Mouse (Mus musculus) kidney, embryonic 15.5 days (tissue): ENCODE results near the gene Sit1. TPM values are rescaled to one million over a fixed set of nuclear protein-coding genes. Genes with fewer than 3 reads are reported as not detected.

Experiments used
- ATAC-seq: fragments of 200-750 bp; cut with Nextera tagmentation; replicated peaks from 2 replicates; pipeline ENCODE4 v1.8.0; 2017; ENCODE audit warnings: moderate TSS enrichment; ENCODE audit not compliant: low FRiP score
- H3K27ac ChIP-seq: fragments of 300-500 bp; sonication (generic); 2 replicates; pipeline ENCODE4 v1.5.1; 2015; ENCODE audit warnings: mild to moderate bottlenecking, inconsistent platforms
- H3K27me3 ChIP-seq: fragments of 300-500 bp; sonication (generic); 2 replicates; pipeline ENCODE4 v1.6.1; 2015; ENCODE audit warnings: inconsistent platforms
- H3K36me3 ChIP-seq: fragments of 300-500 bp; sonication (generic); 2 replicates; pipeline ENCODE4 v1.6.1; 2015; ENCODE audit warnings: inconsistent platforms
- H3K4me1 ChIP-seq: fragments of 300-500 bp; sonication (generic); 2 replicates; pipeline ENCODE4 v1.6.1; 2015; ENCODE audit warnings: inconsistent platforms
- H3K4me2 ChIP-seq: fragments of 300-500 bp; sonication (generic); 2 replicates; pipeline ENCODE4 v1.6.1; 2015; ENCODE audit warnings: moderate library complexity, mild to moderate bottlenecking, inconsistent platforms
- H3K4me3 ChIP-seq: fragments of 300-500 bp; sonication (generic); replicated peaks from 2 replicates; pipeline ENCODE4 v1.5.1; 2015; ENCODE audit warnings: mild to moderate bottlenecking, inconsistent platforms
- H3K9ac ChIP-seq: fragments of 300-500 bp; sonication (generic); 2 replicates; pipeline ENCODE4 v1.6.1; 2015; ENCODE audit warnings: mild to moderate bottlenecking, inconsistent platforms
- H3K9me3 ChIP-seq: fragments of 300-500 bp; sonication (generic); replicated peaks from 2 replicates; pipeline ENCODE4 v1.6.1; 2016; ENCODE audit warnings: inconsistent platforms
- WGBS: fragments of 180-500 bp; shearing (Covaris S2); methylation state at CpG from one replicate; pipeline ENCODE4 v1.1.7; 2015; ENCODE audit warnings: mixed read lengths; 5-methylcytosine and 5-hydroxymethylcytosine counted together
- polyA plus RNA-seq: library from polyadenylated mRNA; unstranded; fragments of >200 nt; fragmentation: Nextera tagmentation; extraction: Ambion mirVana; gene quantifications from 2 replicates; pipeline ENCODE4 v1.2.1, GENCODE M21; 2015

The Sit1 gene
- polyA plus RNA-seq, 1 experiment from 2014 or later = not detected

- peak within 1 kb of the TSS; percentile 64 for H3K4me2 ChIP-seq
- H3K27ac ChIP-seq = no peak within 1 kb of the TSS
- peak within 1 kb of the TSS; percentile 28 for H3K4me3 ChIP-seq
- H3K36me3 ChIP-seq = no peaks in the 10 kb centered on the region
- H3K9ac ChIP-seq = 0 out of 2 replicates have a peak within 1 kb of the TSS, but pooled peaks have one; percentile 14
- ATAC-seq = no peak; the same call in 1 of the 2 replicates
- peaks cover 36% of the 10 kb centered on the region for H3K4me1 ChIP-seq
- H3K9me3 ChIP-seq = no peaks in the 10 kb centered on the region
- peaks cover 37% of the 10 kb centered on the region for H3K27me3 ChIP-seq
- WGBS = 26% methylated on average over 20 of the region's 20 CpGs
Observed at GRCm38 (mm10) chr4:43454041-43454836, 29.3 kb downstream of the Sit1 start, which contains the start of gene Cd72. Cd72 (minus strand) TSS chr4:43454628.

- Histone ChIP-seq H3K9me3 (no peaks in the 10 kb centered on the region), H3K4me3 (peak overlapping the region; percentile 28), H3K4me2 (peak overlapping the region; percentile 64), H3K27me3 (peaks cover 37% of the 10 kb centered on the region), H3K4me1 (peaks cover 36% of the 10 kb centered on the region), H3K9ac (0 out of 2 replicates have a peak overlapping the region, but pooled peaks have one; percentile 14), H3K27ac (no peak overlapping the region), H3K36me3 (peaks cover 3% of the 10 kb centered on the region)
- ATAC-seq = peak; percentile 14; the same call in 1 of the 2 replicates
- 2% methylated on average over 17 of the region's 18 CpGs for WGBS
Observed at GRCm38 (mm10) chr4:43453413-43453812, 30.1 kb downstream of the Sit1 start.

DNA sequence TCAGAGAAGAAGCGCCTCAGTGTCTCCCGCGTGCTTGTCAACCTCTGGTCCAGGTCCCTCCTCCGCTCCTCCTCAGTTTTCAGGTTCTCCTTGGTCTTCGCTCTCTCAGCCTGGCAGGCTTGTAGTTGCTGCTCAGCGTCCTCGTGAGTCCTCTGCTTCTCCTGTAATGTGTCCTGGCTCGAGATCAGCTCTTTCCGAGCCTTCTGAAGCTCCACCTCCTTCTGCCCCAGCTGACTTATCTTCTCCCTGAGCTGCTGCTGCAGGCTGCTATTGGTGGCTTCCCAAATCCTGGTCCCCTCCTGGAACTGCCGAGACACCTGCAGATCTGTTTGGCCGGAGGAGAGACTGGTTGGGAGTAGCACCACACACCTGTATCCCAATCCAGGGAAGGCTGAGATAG is 31.2 kb downstream of the Sit1 start:
- no peak overlapping the region for H3K9ac ChIP-seq
- no peak overlapping the region for H3K27ac ChIP-seq
- H3K4me2 ChIP-seq = no peak overlapping the region
- peaks cover 37% of the 10 kb centered on the region for H3K27me3 ChIP-seq
- WGBS = 55% methylated on average over 11 of the region's 11 CpGs
- H3K4me1 ChIP-seq = peaks cover 36% of the 10 kb centered on the region
- no peak for ATAC-seq
- no peak overlapping the region for H3K4me3 ChIP-seq
- H3K9me3 ChIP-seq = no peaks in the 10 kb centered on the region
- peaks cover 14% of the 10 kb centered on the region for H3K36me3 ChIP-seq

- peaks cover 29% of the 10 kb centered on the region for H3K4me1 ChIP-seq
- WGBS = 88% methylated on average over 3 of the region's 3 CpGs
Observed at GRCm38 (mm10) chr4:43448554-43448953, 35.0 kb downstream of the Sit1 start.

GRCm38 (mm10) chr4:43447251-43447650 is 36.3 kb downstream of the Sit1 start:
- 89% methylated on average over 13 of the region's 13 CpGs for WGBS
- Histone ChIP-seq H3K4me3 (no peak overlapping the region), H3K4me1 (peaks cover 18% of the 10 kb centered on the region), H3K36me3 (peaks cover 40% of the 10 kb centered on the region), H3K9me3 (no peaks in the 10 kb centered on the region), H3K4me2 (no peak overlapping the region), H3K27ac (no peak overlapping the region), H3K27me3 (peaks cover 5% of the 10 kb centered on the region), H3K9ac (no peak overlapping the region)
- ATAC-seq = no peak

More at GRCm38 (mm10) chr4:43448554-43448953, 35.0 kb downstream of the Sit1 start:
- H3K27me3 ChIP-seq = peaks cover 18% of the 10 kb centered on the region
- no peak overlapping the region for H3K9ac ChIP-seq
- H3K36me3 ChIP-seq = peaks cover 40% of the 10 kb centered on the region
- no peak for ATAC-seq
- no peak overlapping the region for H3K4me2 ChIP-seq
- H3K4me3 ChIP-seq = no peak overlapping the region
- H3K27ac ChIP-seq = no peak overlapping the region
- no peaks in the 10 kb centered on the region for H3K9me3 ChIP-seq

DNA sequence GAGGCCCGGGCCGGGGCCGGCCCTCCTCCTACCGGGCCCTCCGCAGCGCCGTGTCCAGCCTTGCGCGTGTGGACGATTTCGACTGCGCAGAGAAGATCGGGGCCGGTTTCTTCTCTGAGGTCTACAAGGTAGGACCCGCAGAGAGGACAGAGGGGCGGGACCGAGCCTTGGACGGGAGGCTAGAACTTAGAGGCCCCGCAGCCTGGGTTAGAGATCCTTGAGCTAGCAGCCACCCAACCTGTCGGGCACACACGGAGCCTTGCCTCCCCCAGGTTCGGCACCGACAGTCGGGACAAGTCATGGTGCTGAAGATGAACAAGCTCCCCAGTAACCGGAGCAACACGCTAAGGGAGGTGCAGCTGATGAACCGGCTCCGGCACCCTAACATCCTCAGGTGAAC is 40.0 kb downstream of the Sit1 start:
- Histone ChIP-seq H3K9ac (peak overlapping the region; percentile 99), H3K27ac (peak overlapping the region; percentile 97), H3K9me3 (no peaks in the 10 kb centered on the region), H3K4me1 (peaks cover 16% of the 10 kb centered on the region), H3K27me3 (no peaks in the 10 kb centered on the region), H3K4me2 (peak overlapping the region; percentile 95), H3K4me3 (peak overlapping the region; percentile 99), H3K36me3 (peaks cover 38% of the 10 kb centered on the region)
- under 1% methylated on average over 26 of the region's 28 CpGs for WGBS
- peak; percentile 27 for ATAC-seq

DNA sequence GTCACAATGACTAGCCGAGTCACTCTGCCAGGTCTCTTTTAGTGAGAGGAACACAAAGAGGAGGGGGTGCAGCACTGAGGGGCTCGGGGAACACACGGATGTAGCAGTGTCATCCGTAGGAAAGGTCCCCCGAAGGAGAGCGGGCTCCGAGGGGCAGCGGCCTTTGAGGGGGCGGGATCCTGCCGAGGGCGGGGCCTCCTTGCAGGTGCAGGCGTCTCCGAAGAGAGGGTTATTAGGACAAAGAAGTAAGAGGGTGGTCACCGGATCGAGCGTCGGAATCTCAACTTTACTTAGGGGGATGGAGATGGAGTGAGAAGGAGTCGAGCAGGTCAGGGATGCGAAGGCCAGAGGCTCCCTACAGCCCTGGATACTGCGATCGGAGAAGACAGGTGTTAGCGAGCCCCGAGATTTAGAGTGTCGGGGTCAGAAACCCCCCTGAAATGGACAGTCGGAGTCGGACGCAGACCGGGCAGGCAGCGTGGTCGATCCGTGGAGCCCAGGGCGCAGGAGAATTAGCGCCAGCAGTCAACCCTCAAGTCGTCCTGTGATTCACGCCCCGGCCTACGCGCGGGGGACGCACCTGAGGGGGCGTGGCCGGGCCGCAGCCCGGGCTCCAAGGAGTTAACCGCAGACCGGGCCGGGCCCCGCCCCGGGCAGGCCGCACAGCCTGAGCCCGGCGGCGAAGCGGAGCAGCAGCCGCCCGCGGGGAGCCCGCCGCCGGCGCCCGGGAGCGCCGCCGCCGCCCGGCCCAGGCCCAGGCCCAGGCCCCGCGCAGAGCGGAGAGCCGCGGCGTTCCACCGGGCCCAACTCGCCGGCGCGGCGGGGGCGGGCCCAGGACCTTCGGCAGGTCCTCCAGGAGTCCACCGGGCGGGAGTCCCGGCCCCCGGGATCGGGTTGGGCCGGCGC is 40.8 kb downstream of the Sit1 start:
- under 1% methylated on average over 77 of the region's 88 CpGs for WGBS
- H3K36me3 ChIP-seq = peaks cover 30% of the 10 kb centered on the region
- H3K4me3 ChIP-seq = peak overlapping the region; percentile 99

GRCm38 (mm10) chr4:43442044-43442443 is 41.5 kb downstream of the Sit1 start:
- ATAC-seq = peak; percentile 94
- Histone ChIP-seq H3K27ac (peak overlapping the region; percentile 97), H3K4me3 (peak overlapping the region; percentile 99), H3K9ac (peak overlapping the region; percentile 99), H3K4me2 (peak overlapping the region; percentile 95), H3K36me3 (peaks cover 24% of the 10 kb centered on the region), H3K9me3 (no peaks in the 10 kb centered on the region), H3K27me3 (no peaks in the 10 kb centered on the region), H3K4me1 (peaks cover 16% of the 10 kb centered on the region)
- under 1% methylated on average over 33 of the region's 33 CpGs for WGBS

More for the DNA sequence above, 40.8 kb downstream of the Sit1 start:
- Histone ChIP-seq H3K4me1 (peaks cover 16% of the 10 kb centered on the region), H3K27me3 (no peaks in the 10 kb centered on the region), H3K9me3 (no peaks in the 10 kb centered on the region), H3K4me2 (peak overlapping the region; percentile 95), H3K27ac (peak overlapping the region; percentile 97), H3K9ac (peak overlapping the region; percentile 99)
- ATAC-seq = peak; percentile 71

GRCm38 (mm10) chr4:43441639-43442038 is 41.9 kb downstream of the Sit1 start, which contains the start of gene Tesk1:
Tesk1 (plus strand) TSS chr4:43441939.
- ATAC-seq = no peak
- peak within 1 kb of the TSS; percentile 95 for H3K4me2 ChIP-seq
- peaks cover 19% of the 10 kb centered on the region for H3K36me3 ChIP-seq
- H3K27ac ChIP-seq = peak within 1 kb of the TSS; percentile 97
- no peaks in the 10 kb centered on the region for H3K27me3 ChIP-seq
- H3K9ac ChIP-seq = peak within 1 kb of the TSS; percentile 99
- H3K4me3 ChIP-seq = peak within 1 kb of the TSS; percentile 99
- peaks cover 16% of the 10 kb centered on the region for H3K4me1 ChIP-seq
- WGBS = 22% methylated on average over 4 of the region's 4 CpGs
- no peaks in the 10 kb centered on the region for H3K9me3 ChIP-seq

- H3K4me3 ChIP-seq = no peak overlapping the region
- no peaks in the 10 kb centered on the region for H3K9me3 ChIP-seq
- H3K4me1 ChIP-seq = peaks cover 20% of the 10 kb centered on the region
- H3K27me3 ChIP-seq = peaks cover 10% of the 10 kb centered on the region
- no peak for ATAC-seq
- H3K4me2 ChIP-seq = no peak overlapping the region
- no peak overlapping the region for H3K27ac ChIP-seq
- WGBS = 89% methylated on average over 1 of the region's 1 CpGs
- H3K36me3 ChIP-seq = no peaks in the 10 kb centered on the region
- H3K9ac ChIP-seq = no peak overlapping the region
Observed at GRCm38 (mm10) chr4:43432832-43433231, 50.7 kb downstream of the Sit1 start.
